Mouse (Mus musculus): ENCODE measurements around the gene Piezo1.
A peak's percentile ranks its signal among the peaks of the same experiment; 100 is the strongest.

DNA sequence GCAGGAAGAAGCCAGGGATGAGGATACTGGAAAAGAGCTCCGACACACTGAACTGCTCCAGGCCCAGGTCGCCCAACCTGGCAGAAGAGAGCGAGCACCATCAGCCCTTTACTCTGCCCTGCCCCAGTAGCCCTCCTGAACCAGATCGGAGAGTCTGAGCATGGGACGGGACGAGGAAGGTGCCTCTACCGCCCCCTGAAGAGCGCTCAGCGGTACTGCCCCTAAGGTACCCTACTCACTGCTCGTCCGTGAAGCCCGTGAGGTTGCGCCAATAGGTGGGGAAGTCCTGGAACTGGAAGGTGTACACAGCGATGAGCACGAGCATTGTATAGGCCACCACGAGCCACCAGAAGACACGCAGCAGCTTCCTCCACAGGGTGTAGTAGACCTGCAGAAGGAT lies 53.2 kb downstream of the Piezo1 start:
- TF ChIP-seq CTCF (IDR thresholded peaks at IDR 0.05) (peak; percentile 59), EP300 (IDR thresholded peaks at IDR 0.05; ENCODE audit: insufficient read depth, low read depth, low read length) (no peak), POLR2A (IDR thresholded peaks at IDR 0.05; ENCODE audit: insufficient read depth, low read depth, low read length) (no peak)
